Mouse (Mus musculus) forebrain, embryonic 10.5 days (tissue): ENCODE measurements around the gene Letmd1. TPM values are rescaled to one million over a fixed set of nuclear protein-coding genes. Genes with fewer than 3 reads are reported as not detected.
"Not testable (repeated sequence)": the region's sequence is repeated elsewhere in the genome, so short reads cannot be mapped to it uniquely, and the experiment has no call there.

Experiments used
- DNase-seq: peaks from one replicate; pipeline ENCODE4 v3.0.0-alpha.2; 2017; ENCODE audit warnings: low spot score; ENCODE audit errors: extremely low spot score
- H3K27ac ChIP-seq: fragments of 300-500 bp; sonication (generic); 2 replicates; pipeline ENCODE4 v1.5.1; 2016; ENCODE audit warnings: mild to moderate bottlenecking
- H3K27me3 ChIP-seq: fragments of 300-500 bp; sonication (generic); 2 replicates; pipeline ENCODE4 v1.6.1; 2016; ENCODE audit warnings: mild to moderate bottlenecking; ENCODE audit not compliant: poor library complexity, severe bottlenecking
- H3K36me3 ChIP-seq: fragments of 300-500 bp; sonication (generic); replicated peaks from 2 replicates; pipeline ENCODE4 v1.6.1; 2016; ENCODE audit warnings: mild to moderate bottlenecking, moderate library complexity
- H3K4me1 ChIP-seq: fragments of 300-500 bp; sonication (generic); 2 replicates; pipeline ENCODE4 v1.6.1; 2016
- H3K4me3 ChIP-seq: fragments of 300-500 bp; sonication (generic); 2 replicates; pipeline ENCODE4 v1.5.1; 2016; ENCODE audit warnings: mild to moderate bottlenecking, moderate library complexity
- H3K9me3 ChIP-seq: fragments of 300-500 bp; sonication (generic); 2 replicates; pipeline ENCODE4 v1.6.1; 2016; ENCODE audit warnings: mild to moderate bottlenecking, moderate library complexity
- WGBS: fragments of 180-500 bp; shearing (Covaris S2); methylation state at CpG from one replicate; pipeline ENCODE4 v1.1.7; 2016; 5-methylcytosine and 5-hydroxymethylcytosine counted together
- polyA plus RNA-seq: library from polyadenylated mRNA; unstranded; fragments of >200 nt; fragmentation: Nextera tagmentation; extraction: Ambion mirVana; gene quantifications from 2 replicates; pipeline ENCODE4 v1.2.1, GENCODE M21; 2016

Letmd1 gene
- polyA plus RNA-seq, 1 experiment from 2014 or later, result 39.5 TPM

DNA sequence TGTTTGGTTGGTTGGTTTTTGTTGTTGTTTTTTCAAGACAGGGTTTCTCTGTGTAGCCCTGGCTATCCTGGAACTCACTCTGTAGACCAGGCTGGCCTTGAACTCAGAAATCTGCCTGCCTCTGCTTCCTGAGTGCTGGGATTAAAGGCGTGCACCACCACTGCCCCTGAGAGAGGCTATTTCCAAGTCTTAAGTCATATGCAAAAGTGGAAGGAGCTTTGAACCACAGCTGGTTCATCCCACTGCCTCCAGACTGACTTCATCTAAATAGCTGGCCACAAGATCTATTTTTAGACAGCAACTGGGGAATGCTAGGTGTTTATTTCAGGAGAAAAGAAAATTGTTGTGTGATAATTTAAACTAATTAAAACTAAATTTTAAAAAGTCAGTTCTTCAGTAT, 19.5 kb downstream of the Letmd1 start:
- Histone ChIP-seq H3K4me1 (peaks cover 44% of the 10 kb centered on the region), H3K36me3 (peaks cover 65% of the 10 kb centered on the region)
- H3K9me3 ChIP-seq, H3K27me3 ChIP-seq, H3K4me3 ChIP-seq, DNase-seq, H3K27ac ChIP-seq: not testable (repeated sequence)
- 98% methylated on average over 1 of the region's 1 CpGs for WGBS

- Histone ChIP-seq H3K27me3 (no peaks in the 10 kb centered on the region), H3K4me3 (no peak overlapping the region), H3K9me3 (no peaks in the 10 kb centered on the region), H3K4me1 (peaks cover 54% of the 10 kb centered on the region), H3K27ac (no peak overlapping the region), H3K36me3 (peaks cover 55% of the 10 kb centered on the region)
- no peak for DNase-seq
- WGBS, result 89% methylated on average over 15 of the region's 15 CpGs
Measured at GRCm38 (mm10) chr15:100489263-100489662, 20.4 kb downstream of the Letmd1 start.

- no peak for DNase-seq
- Histone ChIP-seq H3K36me3 (peaks cover 28% of the 10 kb centered on the region), H3K9me3 (no peaks in the 10 kb centered on the region), H3K27me3 (no peaks in the 10 kb centered on the region), H3K4me3 (no peak overlapping the region), H3K4me1 (peaks cover 55% of the 10 kb centered on the region), H3K27ac (no peak overlapping the region)
- 94% methylated on average over 9 of the region's 9 CpGs for WGBS
Measured at GRCm38 (mm10) chr15:100491966-100492365, 23.1 kb downstream of the Letmd1 start.

GRCm38 (mm10) chr15:100494647-100495046, 25.8 kb downstream of the Letmd1 start:
- Histone ChIP-seq H3K4me1 (peaks cover 47% of the 10 kb centered on the region), H3K27me3 (no peaks in the 10 kb centered on the region), H3K4me3 (peak overlapping the region; percentile 88), H3K36me3 (peaks cover 7% of the 10 kb centered on the region), H3K27ac (peak overlapping the region; percentile 97), H3K9me3 (no peaks in the 10 kb centered on the region)
- DNase-seq, result no peak
- WGBS, result under 1% methylated on average over 29 of the region's 29 CpGs

DNA sequence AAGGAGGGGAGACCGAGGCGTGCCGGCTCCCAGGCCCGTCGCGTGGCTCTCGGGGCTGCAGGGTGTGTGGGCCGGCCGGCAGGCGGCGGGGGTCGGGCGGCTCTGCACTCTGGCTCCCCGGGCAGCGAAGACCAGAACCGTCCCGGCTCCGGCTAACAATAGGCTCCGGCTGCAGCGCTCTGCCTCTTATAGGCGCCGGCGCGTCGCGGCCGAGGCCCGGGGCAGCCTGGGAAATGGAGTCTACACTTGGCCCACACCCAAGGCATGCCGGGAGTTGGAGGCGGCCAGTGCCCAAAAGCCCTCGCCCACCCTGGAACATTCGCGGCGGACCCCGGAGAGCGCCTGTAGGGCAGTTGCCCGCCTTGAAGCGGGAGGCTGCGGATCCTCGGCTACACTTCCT, 26.3 kb downstream of the Letmd1 start, which contains the start of gene Csrnp2:
Gene Csrnp2, minus strand, starts transcription at position 387 of the 400 bp plus-strand sequence.
- H3K27me3 ChIP-seq, result no peaks in the 10 kb centered on the region
- peak within 1 kb of the TSS; percentile 88 for H3K4me3 ChIP-seq
- H3K4me1 ChIP-seq, result peaks cover 47% of the 10 kb centered on the region
- H3K9me3 ChIP-seq, result no peaks in the 10 kb centered on the region
- under 1% methylated on average over 40 of the region's 40 CpGs for WGBS
- peak; percentile 96 for DNase-seq
- H3K36me3 ChIP-seq, result 0 out of 2 replicates have a peak, but pooled peaks cover 6% of the 10 kb centered on the region
- peak within 1 kb of the TSS; percentile 97 for H3K27ac ChIP-seq

GRCm38 (mm10) chr15:100499506-100499905, 30.7 kb downstream of the Letmd1 start:
- WGBS, result 92% methylated on average over 8 of the region's 8 CpGs
- H3K4me3 ChIP-seq, result not testable (repeated sequence)

DNA sequence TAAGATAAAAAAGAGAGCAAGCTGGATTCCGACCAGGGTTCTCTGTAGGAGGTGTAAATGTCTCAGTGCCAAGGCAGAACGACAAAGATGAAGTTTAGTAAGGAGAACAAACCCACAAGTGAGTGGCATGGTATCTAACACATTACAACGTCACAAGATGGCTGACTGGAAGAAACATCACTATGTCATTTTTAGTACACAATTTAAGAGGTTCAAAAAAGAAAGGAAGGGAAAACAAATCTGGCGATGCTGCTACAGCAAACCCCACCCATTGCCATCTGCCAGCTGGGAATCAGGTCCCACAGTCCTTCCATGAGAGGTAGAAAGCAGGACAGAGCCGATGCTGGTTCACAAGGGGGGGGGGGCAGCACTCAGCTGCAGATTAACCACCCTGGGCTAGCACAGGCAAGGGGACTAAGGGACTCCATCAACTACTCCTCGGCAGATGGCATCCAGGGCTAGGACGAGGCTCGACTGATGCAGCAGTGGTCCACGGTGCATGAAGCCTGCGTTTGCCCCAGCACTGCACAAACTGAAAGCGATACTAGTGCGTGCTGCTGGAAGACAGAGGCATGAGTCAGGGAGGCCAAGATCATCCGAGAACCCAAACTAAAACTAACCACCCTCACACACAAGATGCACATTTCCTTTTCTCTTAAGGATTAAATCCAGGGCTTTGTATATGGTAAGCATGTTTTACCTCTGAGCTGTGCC, 39.8 kb downstream of the Letmd1 start:
- Histone ChIP-seq H3K4me1 (no peaks in the 10 kb centered on the region), H3K9me3 (no peaks in the 10 kb centered on the region), H3K27ac (no peak overlapping the region), H3K27me3 (no peaks in the 10 kb centered on the region), H3K36me3 (peaks cover 95% of the 10 kb centered on the region), H3K4me3 (no peak overlapping the region)
- no peak for DNase-seq
- WGBS, result 92% methylated on average over 13 of the region's 13 CpGs

More at GRCm38 (mm10) chr15:100499506-100499905, 30.7 kb downstream of the Letmd1 start:
- DNase-seq, H3K27me3 ChIP-seq, H3K9me3 ChIP-seq, H3K27ac ChIP-seq: not testable (repeated sequence)
- Histone ChIP-seq H3K4me1 (peaks cover 10% of the 10 kb centered on the region), H3K36me3 (peaks cover 24% of the 10 kb centered on the region)

DNA sequence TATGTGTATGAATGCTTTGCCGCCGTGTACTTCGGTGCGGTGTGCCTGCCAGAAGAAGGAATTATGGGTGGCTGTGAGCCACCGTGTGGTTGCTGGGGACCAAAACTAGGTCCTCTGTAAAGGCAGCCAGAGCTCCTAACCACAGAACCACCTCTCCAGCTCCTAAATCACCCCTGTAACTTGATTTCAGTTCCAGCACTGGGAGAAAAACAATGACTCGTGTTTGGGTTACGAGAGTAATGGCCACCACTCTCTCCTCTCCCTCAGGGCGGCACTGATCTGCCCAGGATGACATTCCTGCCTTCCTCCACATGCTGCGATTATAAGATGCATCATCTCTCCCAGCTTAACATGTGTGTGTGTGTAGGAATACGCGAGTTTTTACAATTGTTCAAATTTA, 41.2 kb downstream of the Letmd1 start:
- no peak overlapping the region for H3K27ac ChIP-seq
- no peaks in the 10 kb centered on the region for H3K4me1 ChIP-seq
- peaks cover 94% of the 10 kb centered on the region for H3K36me3 ChIP-seq
- H3K9me3 ChIP-seq, result no peaks in the 10 kb centered on the region
- H3K27me3 ChIP-seq, result no peaks in the 10 kb centered on the region
- no peak for DNase-seq
- no peak overlapping the region for H3K4me3 ChIP-seq
- 96% methylated on average over 11 of the region's 11 CpGs for WGBS

DNA sequence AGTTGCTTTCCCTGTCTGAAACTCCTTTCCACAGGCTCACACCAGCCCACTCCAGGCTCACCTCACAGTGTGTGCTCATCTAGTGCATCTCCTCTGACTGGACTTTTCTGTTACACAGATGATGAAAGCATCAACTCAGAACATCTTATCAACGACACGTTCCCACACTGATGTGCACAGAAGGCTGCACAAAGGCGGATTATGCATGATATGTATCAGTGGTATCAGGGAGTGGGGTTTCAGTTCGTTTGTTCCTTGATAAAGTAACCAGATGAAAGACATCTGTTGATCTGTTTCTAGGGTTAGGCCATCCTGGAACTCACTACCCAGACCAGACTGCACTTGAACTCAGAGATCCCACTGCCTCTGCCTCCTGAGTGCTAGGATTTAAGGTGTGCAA, 44.6 kb downstream of the Letmd1 start:
- no peaks in the 10 kb centered on the region for H3K9me3 ChIP-seq
- H3K36me3 ChIP-seq, result peaks cover 94% of the 10 kb centered on the region
- H3K27ac ChIP-seq, result no peak overlapping the region
- no peaks in the 10 kb centered on the region for H3K4me1 ChIP-seq
- no peaks in the 10 kb centered on the region for H3K27me3 ChIP-seq
- H3K4me3 ChIP-seq, result no peak overlapping the region
- 93% methylated on average over 4 of the region's 4 CpGs for WGBS
- no peak for DNase-seq

DNA sequence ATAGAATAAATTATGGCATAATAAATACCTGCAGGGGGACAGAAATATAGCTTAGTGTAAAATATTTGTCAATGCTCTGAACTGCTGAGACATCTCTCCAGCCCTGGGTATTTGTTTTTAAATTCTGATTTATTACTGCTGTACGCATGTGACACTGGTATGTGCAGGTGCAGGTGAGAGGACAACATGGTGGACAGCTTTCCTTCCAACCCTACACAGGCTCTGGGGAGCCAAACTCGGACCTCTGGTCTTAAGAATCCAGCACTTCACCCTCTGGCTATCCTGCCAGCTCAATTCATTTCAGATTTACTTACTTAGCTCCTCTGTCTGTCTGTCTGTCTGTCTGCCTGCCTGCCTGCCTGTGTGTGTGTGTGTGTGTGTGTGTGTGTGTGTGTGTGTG, 46.3 kb downstream of the Letmd1 start:
- peaks cover 94% of the 10 kb centered on the region for H3K36me3 ChIP-seq
- 88% methylated on average over 2 of the region's 2 CpGs for WGBS

DNA sequence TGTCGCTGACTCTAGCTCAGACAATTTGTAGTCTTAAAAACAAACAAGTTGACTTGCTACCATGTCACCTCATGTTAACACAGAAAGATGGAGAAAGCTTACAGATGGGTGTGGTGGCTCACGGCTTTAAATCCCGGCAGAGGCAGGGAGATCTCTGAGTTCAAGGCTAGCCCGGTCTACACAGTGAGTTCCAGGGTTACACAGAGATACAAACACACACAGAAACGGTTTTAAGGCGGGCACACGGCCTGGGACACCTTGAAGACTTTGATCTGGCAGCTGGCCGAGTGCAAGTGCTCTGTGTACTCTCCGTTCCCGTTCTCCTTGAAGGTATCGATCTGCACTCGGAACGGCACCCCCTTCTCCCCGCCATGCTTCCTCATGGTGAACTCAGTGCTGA, 51.5 kb downstream of the Letmd1 start:
- no peak for DNase-seq
- 93% methylated on average over 14 of the region's 14 CpGs for WGBS
- Histone ChIP-seq H3K27ac (no peak overlapping the region), H3K4me1 (no peaks in the 10 kb centered on the region), H3K27me3 (no peaks in the 10 kb centered on the region), H3K4me3 (no peak overlapping the region), H3K36me3 (peaks cover 81% of the 10 kb centered on the region), H3K9me3 (no peaks in the 10 kb centered on the region)

More for the DNA sequence above, 46.3 kb downstream of the Letmd1 start:
- Histone ChIP-seq H3K4me1 (no peaks in the 10 kb centered on the region), H3K27ac (no peak overlapping the region), H3K4me3 (no peak overlapping the region), H3K9me3 (no peaks in the 10 kb centered on the region), H3K27me3 (no peaks in the 10 kb centered on the region)
- DNase-seq, result no peak

- H3K27me3 ChIP-seq, result no peaks in the 10 kb centered on the region
- DNase-seq, result no peak
- peaks cover 55% of the 10 kb centered on the region for H3K36me3 ChIP-seq
- no peaks in the 10 kb centered on the region for H3K4me1 ChIP-seq
- no peak overlapping the region for H3K27ac ChIP-seq
- WGBS, result 96% methylated on average over 14 of the region's 14 CpGs
- H3K4me3 ChIP-seq, result no peak overlapping the region
- H3K9me3 ChIP-seq, result no peaks in the 10 kb centered on the region
Measured at GRCm38 (mm10) chr15:100525405-100525804, 56.6 kb downstream of the Letmd1 start.

- Histone ChIP-seq H3K27me3 (no peaks in the 10 kb centered on the region), H3K9me3 (no peaks in the 10 kb centered on the region), H3K4me1 (no peaks in the 10 kb centered on the region), H3K4me3 (no peak overlapping the region), H3K27ac (no peak overlapping the region), H3K36me3 (peaks cover 49% of the 10 kb centered on the region)
- DNase-seq, result no peak
- 94% methylated on average over 5 of the region's 5 CpGs for WGBS
Measured at GRCm38 (mm10) chr15:100527900-100528299, 59.1 kb downstream of the Letmd1 start.
